Mouse (Mus musculus) lung, embryonic 16.5 days (tissue): ENCODE data around the gene Oit1. TPM values are rescaled to one million over a fixed set of nuclear protein-coding genes. Genes with fewer than 3 reads are reported as not detected.

Experiments
- ATAC-seq: fragments of 200-750 bp; cut with Nextera tagmentation; 2 replicates; pipeline ENCODE4 v1.8.0; 2017; ENCODE audit warnings: low read depth, mild to moderate bottlenecking, moderate library complexity
- H3K27ac ChIP-seq: fragments of 300-500 bp; sonication (generic); 2 replicates; pipeline ENCODE4 v1.5.1; 2014; ENCODE audit warnings: mild to moderate bottlenecking, control low read depth, low read length
- H3K27me3 ChIP-seq: fragments of 300-500 bp; sonication (generic); 2 replicates; pipeline ENCODE4 v1.6.1; 2014; ENCODE audit warnings: low read depth, low read length, mixed read lengths; ENCODE audit not compliant: control insufficient read depth, insufficient read depth
- H3K36me3 ChIP-seq: fragments of 300-500 bp; sonication (generic); 2 replicates; pipeline ENCODE4 v1.6.1; 2014; ENCODE audit warnings: low read length; ENCODE audit not compliant: control insufficient read depth, insufficient read depth
- H3K4me1 ChIP-seq: fragments of 300-500 bp; sonication (generic); replicated peaks from 2 replicates; pipeline ENCODE4 v1.6.1; 2014; ENCODE audit warnings: low read length, mixed read lengths; ENCODE audit not compliant: control insufficient read depth, insufficient read depth
- H3K4me2 ChIP-seq: fragments of 300-500 bp; sonication (generic); 2 replicates; pipeline ENCODE4 v1.6.1; 2014; ENCODE audit warnings: low read depth, low read length, control low read depth
- H3K4me3 ChIP-seq: fragments of 300-500 bp; sonication (generic); 2 replicates; pipeline ENCODE4 v1.5.1; 2014; ENCODE audit warnings: mild to moderate bottlenecking, low read length, control low read depth
- H3K9ac ChIP-seq: fragments of 300-500 bp; sonication (generic); 2 replicates; pipeline ENCODE4 v1.6.1; 2014; ENCODE audit warnings: low read length, control low read depth
- H3K9me3 ChIP-seq: fragments of 300-500 bp; sonication (generic); 2 replicates; pipeline ENCODE4 v1.6.1; 2016; ENCODE audit warnings: low read length; ENCODE audit not compliant: control insufficient read depth
- WGBS: fragments of 180-500 bp; shearing (Covaris S2); extraction: QIAGEN DNeasy Blood & Tissue Kit; methylation state at CpG from one replicate; pipeline ENCODE4 v1.1.7; 2014; 5-methylcytosine and 5-hydroxymethylcytosine counted together
- polyA plus RNA-seq: library from polyadenylated mRNA; unstranded; fragments of >200 nt; fragmentation: Nextera tagmentation; extraction: Ambion mirVana; gene quantifications from 2 replicates; pipeline ENCODE4 v1.2.1, GENCODE M21; 2015

Gene Oit1
- polyA plus RNA-seq, 1 experiment from 2014 or later: 2.8 TPM

GRCm38 (mm10) chr14:8345566-8345965 is 33.0 kb downstream of the Oit1 start:
- H3K9me3 ChIP-seq: no peaks in the 10 kb centered on the region
- H3K4me1 ChIP-seq: no peaks in the 10 kb centered on the region
- H3K4me3 ChIP-seq: no peak overlapping the region
- H3K27ac ChIP-seq: no peak overlapping the region
- no peaks in the 10 kb centered on the region for H3K27me3 ChIP-seq
- no peak for ATAC-seq
- 70% methylated on average over 4 of the region's 4 CpGs for WGBS
- no peaks in the 10 kb centered on the region for H3K36me3 ChIP-seq
- H3K9ac ChIP-seq: no peak overlapping the region
- H3K4me2 ChIP-seq: no peak overlapping the region

- 0 out of 2 replicates have a peak, but pooled peaks have one; percentile 34 for ATAC-seq
- WGBS: 41% methylated on average over 4 of the region's 5 CpGs
- H3K36me3 ChIP-seq: no peaks in the 10 kb centered on the region
- H3K9me3 ChIP-seq: no peaks in the 10 kb centered on the region
- H3K27me3 ChIP-seq: no peaks in the 10 kb centered on the region
- no peak overlapping the region for H3K9ac ChIP-seq
- no peaks in the 10 kb centered on the region for H3K4me1 ChIP-seq
- no peak overlapping the region for H3K4me3 ChIP-seq
- no peak overlapping the region for H3K27ac ChIP-seq
- no peak overlapping the region for H3K4me2 ChIP-seq
These were observed 35.9 kb downstream of the Oit1 start for GRCm38 (mm10) chr14:8342509-8343106.

DNA sequence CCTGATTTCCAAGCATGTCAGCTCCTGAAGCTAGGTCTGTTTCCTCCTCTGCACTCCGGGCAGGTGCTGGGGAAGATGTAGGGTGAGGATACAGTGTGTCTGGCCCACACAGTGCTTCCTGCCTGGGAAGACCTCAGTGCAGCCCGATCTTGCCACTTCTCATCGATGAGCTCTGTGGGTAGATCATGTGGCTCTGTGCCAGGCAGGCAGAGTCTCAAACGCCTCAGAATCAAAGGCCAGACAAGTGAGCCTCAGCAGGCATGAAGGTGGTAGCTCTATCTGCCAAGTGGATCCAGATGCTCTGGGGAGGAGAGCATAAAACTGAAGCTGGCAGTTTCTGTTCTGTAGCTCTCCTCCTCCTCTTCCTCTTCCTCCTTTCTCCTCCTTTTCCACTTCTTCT is 38.3 kb downstream of the Oit1 start:
- 60% methylated on average over 4 of the region's 4 CpGs for WGBS
- no peak for ATAC-seq
- no peaks in the 10 kb centered on the region for H3K4me1 ChIP-seq

DNA sequence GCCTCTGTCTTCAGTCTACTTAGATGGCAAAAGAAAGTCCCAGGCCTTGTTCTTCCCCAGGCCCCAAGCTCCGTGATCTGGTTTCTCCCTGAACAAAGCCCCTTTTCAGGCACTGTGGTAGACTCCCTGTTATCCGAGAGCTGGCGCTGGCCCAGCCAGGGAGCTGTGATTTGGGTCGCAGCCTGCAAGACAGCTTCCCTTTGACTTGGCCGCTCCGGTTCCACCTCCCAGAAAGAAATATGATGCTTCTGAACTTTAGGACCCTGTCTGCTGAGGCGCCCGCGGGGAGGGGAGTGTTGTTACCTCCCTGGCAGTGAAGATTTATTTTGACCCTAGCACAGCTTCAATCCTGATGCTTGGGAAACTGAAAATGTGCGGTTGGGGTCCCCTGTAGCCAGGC is 42.6 kb downstream of the Oit1 start:
- WGBS: 21% methylated on average over 10 of the region's 10 CpGs
- Histone ChIP-seq H3K36me3 (no peaks in the 10 kb centered on the region), H3K4me3 (no peak overlapping the region), H3K4me2 (no peak overlapping the region), H3K9me3 (no peaks in the 10 kb centered on the region), H3K27ac (no peak overlapping the region), H3K9ac (no peak overlapping the region), H3K27me3 (no peaks in the 10 kb centered on the region), H3K4me1 (peaks cover 2% of the 10 kb centered on the region; the same call in 1 of the 2 replicates)
- ATAC-seq: no peak

More for the DNA sequence above, 38.3 kb downstream of the Oit1 start:
- Histone ChIP-seq H3K27ac (no peak overlapping the region), H3K27me3 (no peaks in the 10 kb centered on the region), H3K36me3 (no peaks in the 10 kb centered on the region), H3K4me3 (no peak overlapping the region), H3K9ac (no peak overlapping the region), H3K9me3 (no peaks in the 10 kb centered on the region), H3K4me2 (no peak overlapping the region)

GRCm38 (mm10) chr14:8334511-8334910 is 44.0 kb downstream of the Oit1 start:
- H3K27me3 ChIP-seq: no peaks in the 10 kb centered on the region
- H3K4me2 ChIP-seq: no peak overlapping the region
- no peaks in the 10 kb centered on the region for H3K36me3 ChIP-seq
- no peak overlapping the region for H3K4me3 ChIP-seq
- H3K4me1 ChIP-seq: peaks cover 7% of the 10 kb centered on the region
- H3K9me3 ChIP-seq: no peaks in the 10 kb centered on the region
- no peak overlapping the region for H3K9ac ChIP-seq
- no peak overlapping the region for H3K27ac ChIP-seq
- no peak for ATAC-seq
- WGBS: 53% methylated on average over 3 of the region's 3 CpGs

- Histone ChIP-seq H3K27ac (no peak overlapping the region), H3K4me3 (no peak overlapping the region), H3K9me3 (no peaks in the 10 kb centered on the region), H3K27me3 (no peaks in the 10 kb centered on the region), H3K36me3 (no peaks in the 10 kb centered on the region), H3K9ac (no peak overlapping the region), H3K4me2 (no peak overlapping the region), H3K4me1 (peaks cover 7% of the 10 kb centered on the region)
- 80% methylated on average over 11 of the region's 11 CpGs for WGBS
- no peak for ATAC-seq
These were observed 46.0 kb downstream of the Oit1 start for GRCm38 (mm10) chr14:8332314-8333252.

DNA sequence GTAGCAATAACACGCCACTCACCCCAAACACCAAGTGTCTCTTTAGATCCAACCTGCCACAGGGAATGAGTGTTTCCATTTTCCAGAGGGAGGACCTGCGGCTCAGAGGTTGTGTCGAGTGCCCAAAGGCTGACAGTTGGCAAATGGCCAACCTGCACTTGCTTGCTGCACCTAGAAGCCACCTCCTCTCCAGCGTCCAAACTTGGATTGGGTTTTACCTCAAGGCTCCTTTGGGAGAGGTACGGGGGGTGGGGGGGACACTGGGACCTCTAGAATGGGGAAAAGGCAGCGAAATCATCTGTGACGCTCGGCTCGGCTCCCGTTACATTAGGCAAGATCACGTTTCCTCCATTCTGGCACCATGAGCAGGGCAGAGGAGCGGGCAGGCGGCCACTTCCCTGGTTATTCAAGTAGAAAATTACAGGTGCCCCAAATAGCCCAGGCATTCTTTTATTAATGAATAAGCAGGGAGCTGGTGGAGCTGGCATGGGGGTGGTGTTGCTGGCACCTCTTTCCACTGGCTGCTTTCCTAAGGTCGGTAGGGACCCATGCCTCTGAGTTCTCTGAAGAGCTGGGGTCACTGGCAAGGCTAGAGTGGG is 47.1 kb downstream of the Oit1 start:
- Histone ChIP-seq H3K4me1 (peaks cover 7% of the 10 kb centered on the region), H3K27me3 (no peaks in the 10 kb centered on the region), H3K9me3 (no peaks in the 10 kb centered on the region), H3K4me3 (no peak overlapping the region), H3K4me2 (no peak overlapping the region), H3K9ac (no peak overlapping the region), H3K36me3 (no peaks in the 10 kb centered on the region), H3K27ac (no peak overlapping the region)
- 60% methylated on average over 14 of the region's 14 CpGs for WGBS
- ATAC-seq: peak; percentile 27; the same call in 1 of the 2 replicates

- Histone ChIP-seq H3K27ac (no peak overlapping the region), H3K4me2 (no peak overlapping the region), H3K4me1 (peaks cover 7% of the 10 kb centered on the region), H3K9me3 (no peaks in the 10 kb centered on the region), H3K36me3 (no peaks in the 10 kb centered on the region), H3K4me3 (no peak overlapping the region), H3K27me3 (no peaks in the 10 kb centered on the region), H3K9ac (no peak overlapping the region)
- ATAC-seq: no peak
- WGBS: 53% methylated on average over 6 of the region's 6 CpGs
These were observed 48.2 kb downstream of the Oit1 start for GRCm38 (mm10) chr14:8330390-8330789.

- peak; percentile 72 for ATAC-seq
- Histone ChIP-seq H3K36me3 (no peaks in the 10 kb centered on the region), H3K9ac (no peak overlapping the region), H3K27me3 (no peaks in the 10 kb centered on the region), H3K4me1 (peaks cover 7% of the 10 kb centered on the region), H3K27ac (peak overlapping the region; percentile 36; the same call in 1 of the 2 replicates), H3K4me2 (no peak overlapping the region), H3K4me3 (no peak overlapping the region), H3K9me3 (no peaks in the 10 kb centered on the region)
- 40% methylated on average over 4 of the region's 4 CpGs for WGBS
These were observed 49.0 kb downstream of the Oit1 start for GRCm38 (mm10) chr14:8329552-8329951.
